Mouse (Mus musculus) cerebellum, adult 9-11 months (tissue): ENCODE data around the gene Immt.

ENCODE experiments used
- DNase-seq: peaks from one replicate; pipeline ENCODE4 v3.0.0; 2022

Immt gene

GRCm38 (mm10) chr6:71830690-71831580 lies at the start of gene Immt:
Gene Immt (plus strand): TSS chr6:71831331.
- DNase-seq = peak; percentile 99

GRCm38 (mm10) chr6:71783165-71783564 lies 48.0 kb upstream of the Immt start:
- no peak for DNase-seq

- no peak for DNase-seq
Measured at GRCm38 (mm10) chr6:71788348-71788747, 42.8 kb upstream of the Immt start.

- no peak for DNase-seq
Measured at GRCm38 (mm10) chr6:71791771-71792170, 39.4 kb upstream of the Immt start.

GRCm38 (mm10) chr6:71799391-71799790 lies 31.7 kb upstream of the Immt start:
- DNase-seq = no peak

GRCm38 (mm10) chr6:71801011-71801713 lies 30.0 kb upstream of the Immt start:
- no peak for DNase-seq

GRCm38 (mm10) chr6:71801714-71802094 lies 29.4 kb upstream of the Immt start:
- DNase-seq = no peak

- DNase-seq = no peak
Measured at GRCm38 (mm10) chr6:71803609-71804008, 27.5 kb upstream of the Immt start.

- peak; percentile 77 for DNase-seq
Measured at GRCm38 (mm10) chr6:71804061-71804829, 26.9 kb upstream of the Immt start.

GRCm38 (mm10) chr6:71806713-71807112 lies 24.4 kb upstream of the Immt start:
- DNase-seq = no peak

- DNase-seq = no peak
Measured at GRCm38 (mm10) chr6:71809890-71810289, 21.2 kb upstream of the Immt start.

- no peak for DNase-seq
Measured at GRCm38 (mm10) chr6:71812820-71813219, 18.3 kb upstream of the Immt start.

- no peak for DNase-seq
Measured at GRCm38 (mm10) chr6:71819764-71820292, 11.3 kb upstream of the Immt start.

- DNase-seq = no peak
Measured at GRCm38 (mm10) chr6:71823085-71823484, 8.0 kb upstream of the Immt start.

GRCm38 (mm10) chr6:71823488-71823887 lies 7.6 kb upstream of the Immt start:
- peak; percentile 86 for DNase-seq

- no peak for DNase-seq
Measured at GRCm38 (mm10) chr6:71823961-71824360, 7.2 kb upstream of the Immt start.

GRCm38 (mm10) chr6:71826869-71827268 lies 4.3 kb upstream of the Immt start, which contains the start of gene Mrpl35:
Gene Mrpl35 (minus strand): TSS chr6:71826969.
- DNase-seq = no peak

GRCm38 (mm10) chr6:71829768-71830167 lies 1.4 kb upstream of the Immt start:
- peak; percentile 36 for DNase-seq

GRCm38 (mm10) chr6:71831581-71831960 lies 440 bp downstream of the Immt start:
- peak; percentile 97 for DNase-seq

- DNase-seq = peak; percentile 45
Measured at GRCm38 (mm10) chr6:71836811-71837210, 5.7 kb downstream of the Immt start.

- no peak for DNase-seq
Measured at GRCm38 (mm10) chr6:71839815-71840214, 8.7 kb downstream of the Immt start.

- no peak for DNase-seq
Measured at GRCm38 (mm10) chr6:71840597-71841290, 9.6 kb downstream of the Immt start.
